Mouse (Mus musculus) liver, postnatal 0 days (tissue): ENCODE data around the gene Slc25a12. TPM values are rescaled to one million over a fixed set of nuclear protein-coding genes. Genes with fewer than 3 reads are reported as not detected.
A peak's percentile ranks its signal among the peaks of the same experiment; 100 is the strongest.

ENCODE experiments used
- ATAC-seq: fragments of 200-750 bp; cut with Nextera tagmentation; 2 replicates; pipeline ENCODE4 v1.8.0; 2017; ENCODE audit warnings: mild to moderate bottlenecking, moderate library complexity
- DNase-seq: peaks from one replicate; pipeline ENCODE4 v3.0.0-alpha.2; 2016
- H3K27ac ChIP-seq: fragments of 300-500 bp; sonication (generic); 2 replicates; pipeline ENCODE4 v1.5.1; 2014; ENCODE audit warnings: antibody characterized with exemption, moderate library complexity, mild to moderate bottlenecking, low read depth
- H3K27me3 ChIP-seq: fragments of 300-500 bp; sonication (generic); 2 replicates; pipeline ENCODE4 v1.6.1; 2014; ENCODE audit warnings: low read length, control low read depth, mixed read lengths; ENCODE audit not compliant: insufficient read depth
- H3K36me3 ChIP-seq: fragments of 300-500 bp; sonication (generic); replicated peaks from 2 replicates; pipeline ENCODE4 v1.6.1; 2014; ENCODE audit warnings: mild to moderate bottlenecking, control low read depth, low read length, moderate library complexity, mixed read lengths; ENCODE audit not compliant: insufficient read depth
- H3K4me1 ChIP-seq: fragments of 300-500 bp; sonication (generic); 2 replicates; pipeline ENCODE4 v1.6.1; 2014; ENCODE audit warnings: antibody characterized with exemption, mild to moderate bottlenecking, control low read depth; ENCODE audit not compliant: insufficient read depth
- H3K4me2 ChIP-seq: fragments of 300-500 bp; sonication (generic); 2 replicates; pipeline ENCODE4 v1.6.1; 2014; ENCODE audit warnings: low read depth, mild to moderate bottlenecking, low read length, moderate library complexity, mixed read lengths
- H3K4me3 ChIP-seq: fragments of 300-500 bp; sonication (generic); 2 replicates; pipeline ENCODE4 v1.5.1; 2014; ENCODE audit warnings: low read depth, low read length
- H3K9ac ChIP-seq: fragments of 300-500 bp; sonication (generic); replicated peaks from 2 replicates; pipeline ENCODE4 v1.6.1; 2014; ENCODE audit warnings: mild to moderate bottlenecking, moderate library complexity
- H3K9me3 ChIP-seq: fragments of 300-500 bp; sonication (generic); 2 replicates; pipeline ENCODE4 v1.6.1; 2016; ENCODE audit warnings: mild to moderate bottlenecking, control low read depth, low read length, mixed read lengths
- CTCF ChIP-seq: sonication (generic); IDR thresholded peaks from 2 replicates; pipeline ENCODE4 v1.5.1; 2016; ENCODE audit warnings: antibody characterized with exemption, low read depth
- EP300 ChIP-seq: IDR thresholded peaks from 2 replicates; pipeline ENCODE4 v1.6.1; 2016; ENCODE audit warnings: antibody characterized with exemption, low read depth, mild to moderate bottlenecking
- WGBS: fragments of 180-500 bp; shearing (Covaris S2); extraction: QIAGEN DNeasy Blood & Tissue Kit; methylation state at CpG from one replicate; pipeline ENCODE4 v1.1.7; 2014; ENCODE audit not compliant: insufficient replicate concordance; 5-methylcytosine and 5-hydroxymethylcytosine counted together
- polyA plus RNA-seq: library from polyadenylated mRNA; unstranded; fragments of >200 nt; fragmentation: Nextera tagmentation; extraction: Ambion mirVana; gene quantifications from 2 replicates; pipeline ENCODE4 v1.2.1, GENCODE M21; 2015

The Slc25a12 gene
- polyA plus RNA-seq, 1 experiment from 2014 or later = 21.0 TPM

- Histone ChIP-seq H3K9me3 (no peaks in the 10 kb centered on the region), H3K4me1 (no peaks in the 10 kb centered on the region), H3K4me2 (no peak overlapping the region), H3K27me3 (no peaks in the 10 kb centered on the region), H3K9ac (no peak overlapping the region), H3K36me3 (peaks cover 2% of the 10 kb centered on the region; the same call in 1 of the 2 replicates), H3K4me3 (no peak overlapping the region), H3K27ac (no peak overlapping the region)
- DNase-seq = no peak
- WGBS = 85% methylated on average over 3 of the region's 3 CpGs
- no peak for ATAC-seq
- no peak for TF ChIP-seq EP300
Measured at GRCm38 (mm10) chr2:71329761-71330160, 37.8 kb downstream of the Slc25a12 start.

GRCm38 (mm10) chr2:71328391-71329160 is 39.0 kb downstream of the Slc25a12 start:
- WGBS = 69% methylated on average over 15 of the region's 15 CpGs
- no peak for ATAC-seq

GRCm38 (mm10) chr2:71327715-71328114 is 39.8 kb downstream of the Slc25a12 start:
- no peak overlapping the region for H3K9ac ChIP-seq
- no peak overlapping the region for H3K4me3 ChIP-seq
- WGBS = 74% methylated on average over 2 of the region's 2 CpGs
- no peaks in the 10 kb centered on the region for H3K9me3 ChIP-seq
- no peak overlapping the region for H3K4me2 ChIP-seq
- DNase-seq (no peak), ATAC-seq (no peak; the same call in 1 of the 2 replicates)
- H3K36me3 ChIP-seq = peaks cover 10% of the 10 kb centered on the region
- no peak overlapping the region for H3K27ac ChIP-seq
- no peaks in the 10 kb centered on the region for H3K4me1 ChIP-seq
- H3K27me3 ChIP-seq = no peaks in the 10 kb centered on the region
- TF ChIP-seq EP300 = no peak
- TF ChIP-seq CTCF = no peak

More at GRCm38 (mm10) chr2:71328391-71329160, 39.0 kb downstream of the Slc25a12 start:
- H3K4me3 ChIP-seq = no peak overlapping the region
- no peak overlapping the region for H3K9ac ChIP-seq
- no peaks in the 10 kb centered on the region for H3K9me3 ChIP-seq
- no peaks in the 10 kb centered on the region for H3K4me1 ChIP-seq
- TF ChIP-seq CTCF (no peak), EP300 (no peak)
- no peak overlapping the region for H3K4me2 ChIP-seq
- no peak overlapping the region for H3K27ac ChIP-seq
- H3K36me3 ChIP-seq = peaks cover 5% of the 10 kb centered on the region; the same call in 1 of the 2 replicates
- no peak for DNase-seq
- no peaks in the 10 kb centered on the region for H3K27me3 ChIP-seq

GRCm38 (mm10) chr2:71326766-71327464 is 40.6 kb downstream of the Slc25a12 start:
- no peak for DNase-seq
- TF ChIP-seq CTCF (no peak), EP300 (no peak)
- H3K4me2 ChIP-seq = no peak overlapping the region
- 55% methylated on average over 11 of the region's 11 CpGs for WGBS
- no peaks in the 10 kb centered on the region for H3K27me3 ChIP-seq
- no peak overlapping the region for H3K9ac ChIP-seq
- no peak overlapping the region for H3K27ac ChIP-seq
- H3K9me3 ChIP-seq = no peaks in the 10 kb centered on the region
- peak; percentile 35 for ATAC-seq
- no peak overlapping the region for H3K4me3 ChIP-seq
- H3K4me1 ChIP-seq = no peaks in the 10 kb centered on the region
- peaks cover 15% of the 10 kb centered on the region for H3K36me3 ChIP-seq

GRCm38 (mm10) chr2:71323886-71324285 is 43.7 kb downstream of the Slc25a12 start:
- ATAC-seq (no peak), DNase-seq (no peak)
- WGBS = 86% methylated on average over 7 of the region's 7 CpGs
- no peak overlapping the region for H3K4me3 ChIP-seq
- H3K9ac ChIP-seq = no peak overlapping the region
- no peak for TF ChIP-seq CTCF
- TF ChIP-seq EP300 = no peak
- no peaks in the 10 kb centered on the region for H3K27me3 ChIP-seq
- H3K27ac ChIP-seq = no peak overlapping the region
- peaks cover 23% of the 10 kb centered on the region for H3K36me3 ChIP-seq
- no peak overlapping the region for H3K4me2 ChIP-seq
- no peaks in the 10 kb centered on the region for H3K4me1 ChIP-seq
- H3K9me3 ChIP-seq = no peaks in the 10 kb centered on the region

- Histone ChIP-seq H3K4me3 (no peak overlapping the region), H3K36me3 (peaks cover 28% of the 10 kb centered on the region), H3K4me2 (no peak overlapping the region), H3K9me3 (no peaks in the 10 kb centered on the region), H3K27me3 (no peaks in the 10 kb centered on the region), H3K4me1 (no peaks in the 10 kb centered on the region), H3K9ac (no peak overlapping the region), H3K27ac (no peak overlapping the region)
- TF ChIP-seq EP300 (no peak), CTCF (no peak)
- DNase-seq (no peak), ATAC-seq (no peak)
- 69% methylated on average over 3 of the region's 3 CpGs for WGBS
Measured at GRCm38 (mm10) chr2:71321486-71321885, 46.1 kb downstream of the Slc25a12 start.
